Mouse (Mus musculus): ENCODE data around the gene Plpp4. TPM values are rescaled to one million over a fixed set of nuclear protein-coding genes. Genes with fewer than 3 reads are reported as not detected.

Plpp4 gene
- polyA plus RNA-seq, 1 experiment from 2014 or later = not detected

DNA sequence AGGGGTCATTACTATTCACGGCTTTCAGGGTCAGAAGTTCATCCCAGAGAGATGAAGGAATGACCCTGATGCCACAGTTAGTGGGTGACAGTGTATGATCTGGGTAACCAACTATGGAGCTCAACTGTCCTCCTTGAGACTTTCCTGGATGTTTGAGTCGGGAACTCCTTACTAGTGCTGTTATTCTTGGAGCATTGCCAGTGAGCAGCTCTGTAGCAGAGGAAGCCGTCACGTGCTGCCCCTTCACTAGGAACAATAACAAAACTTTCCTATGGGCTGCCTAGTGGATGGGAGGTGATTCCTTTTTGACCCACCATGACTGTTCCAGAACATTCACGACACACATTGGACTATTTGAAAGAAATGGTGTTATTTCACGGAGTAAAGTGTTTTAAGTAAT, 51.8 kb downstream of the Plpp4 start:
- Histone ChIP-seq H3K27ac (ENCODE audit: low read depth) (no peak overlapping the region), H3K4me1 (ENCODE audit: insufficient read depth) (no peaks in the 10 kb centered on the region), H3K27me3 (ENCODE audit: insufficient read depth, low read length) (no peaks in the 10 kb centered on the region), H3K4me3 (ENCODE audit: low read depth, low read length) (no peak overlapping the region), H3K4me2 (ENCODE audit: low read depth, low read length) (no peak overlapping the region), H3K9ac (replicated peaks) (no peak overlapping the region), H3K36me3 (replicated peaks; ENCODE audit: insufficient read depth, low read length) (no peaks in the 10 kb centered on the region), H3K9me3 (ENCODE audit: low read length) (no peaks in the 10 kb centered on the region)
- 40% methylated on average over 6 of the region's 6 CpGs for WGBS (ENCODE audit: insufficient replicate concordance)
- DNase-seq (no peak), ATAC-seq (no peak)
- no peak for TF ChIP-seq CTCF (IDR thresholded peaks at IDR 0.05; ENCODE audit: low read depth)
- no peak for TF ChIP-seq EP300 (IDR thresholded peaks at IDR 0.05; ENCODE audit: low read depth)

DNA sequence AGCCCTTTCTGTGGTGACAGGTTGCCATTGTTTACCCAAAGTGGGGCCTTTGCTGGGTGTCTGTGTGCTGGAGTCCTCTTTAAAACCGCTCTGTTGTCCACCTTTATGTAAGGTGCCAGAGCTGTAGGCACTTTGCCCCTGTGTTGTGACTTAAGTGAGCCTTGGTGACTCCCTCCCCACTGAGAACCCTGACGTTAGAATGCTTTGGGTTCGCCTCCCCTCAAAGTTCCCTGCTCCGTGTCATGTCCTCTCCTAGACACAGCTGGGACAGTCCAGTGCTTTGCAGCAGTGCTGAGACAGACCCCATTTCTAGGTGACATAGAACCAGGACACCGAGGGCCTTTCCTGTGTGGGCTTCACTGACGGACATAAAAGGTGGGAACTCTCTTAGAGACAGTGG, 55.7 kb downstream of the Plpp4 start:
- Histone ChIP-seq H3K36me3 (replicated peaks; ENCODE audit: insufficient read depth, low read length) (no peaks in the 10 kb centered on the region), H3K27ac (ENCODE audit: low read depth) (no peak overlapping the region), H3K4me1 (ENCODE audit: insufficient read depth) (no peaks in the 10 kb centered on the region), H3K4me2 (ENCODE audit: low read depth, low read length) (no peak overlapping the region), H3K27me3 (ENCODE audit: insufficient read depth, low read length) (no peaks in the 10 kb centered on the region), H3K4me3 (ENCODE audit: low read depth, low read length) (no peak overlapping the region), H3K9ac (replicated peaks) (no peak overlapping the region), H3K9me3 (ENCODE audit: low read length) (no peaks in the 10 kb centered on the region)
- TF ChIP-seq CTCF (IDR thresholded peaks at IDR 0.05; ENCODE audit: low read depth) = no peak
- TF ChIP-seq EP300 (IDR thresholded peaks at IDR 0.05; ENCODE audit: low read depth) = no peak
- no peak for DNase-seq
- no peak for ATAC-seq
- 55% methylated on average over 6 of the region's 6 CpGs for WGBS (ENCODE audit: insufficient replicate concordance)

DNA sequence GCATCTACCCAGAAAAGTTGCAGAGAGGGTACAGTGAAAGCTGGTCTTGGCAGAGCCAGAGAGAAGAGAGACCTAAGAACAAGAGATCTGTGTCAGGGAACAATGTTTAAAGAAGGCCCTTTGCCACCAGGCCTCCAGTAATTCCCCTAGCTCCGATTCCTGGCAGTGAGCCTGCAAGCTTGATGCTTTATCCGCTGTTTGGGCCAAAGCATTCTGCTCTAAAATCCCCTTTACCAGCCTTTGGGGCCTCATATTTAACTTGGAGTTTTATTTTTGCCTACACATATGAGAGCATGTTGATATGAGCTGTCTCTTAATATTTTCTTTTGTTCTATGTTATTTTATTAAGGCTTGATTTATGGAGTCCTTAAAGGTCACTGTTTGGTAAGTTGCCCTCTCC, 57.1 kb downstream of the Plpp4 start:
- Histone ChIP-seq H3K36me3 (replicated peaks; ENCODE audit: insufficient read depth, low read length) (no peaks in the 10 kb centered on the region), H3K9me3 (ENCODE audit: low read length) (no peaks in the 10 kb centered on the region), H3K27ac (ENCODE audit: low read depth) (no peak overlapping the region), H3K4me1 (ENCODE audit: insufficient read depth) (no peaks in the 10 kb centered on the region), H3K9ac (replicated peaks) (no peak overlapping the region), H3K27me3 (ENCODE audit: insufficient read depth, low read length) (no peaks in the 10 kb centered on the region), H3K4me2 (ENCODE audit: low read depth, low read length) (no peak overlapping the region), H3K4me3 (ENCODE audit: low read depth, low read length) (no peak overlapping the region)
- 66% methylated on average over 2 of the region's 2 CpGs for WGBS (ENCODE audit: insufficient replicate concordance)
- ATAC-seq (no peak), DNase-seq (no peak)
- no peak for TF ChIP-seq CTCF (IDR thresholded peaks at IDR 0.05; ENCODE audit: low read depth)
- TF ChIP-seq EP300 (IDR thresholded peaks at IDR 0.05; ENCODE audit: low read depth) = no peak

DNA sequence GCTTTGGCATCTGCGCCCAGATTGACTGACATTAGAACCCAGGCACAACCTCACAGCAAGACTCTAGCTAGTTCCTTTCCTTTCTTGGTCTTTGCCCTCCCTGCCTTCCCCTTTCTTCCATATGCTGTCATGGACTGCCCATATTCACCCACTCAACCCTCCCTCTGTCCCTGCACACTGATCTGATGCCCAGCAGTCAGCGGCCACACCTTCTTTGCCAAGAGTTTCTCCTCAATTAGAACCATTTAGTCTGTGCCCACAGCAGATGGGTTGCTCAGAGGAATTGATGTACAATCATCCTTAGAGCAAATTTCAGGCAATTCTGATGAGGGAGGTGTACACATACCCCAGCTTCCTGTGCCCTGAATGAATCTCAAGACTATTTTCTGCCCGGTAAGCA, 83.3 kb downstream of the Plpp4 start:
- H3K4me3 ChIP-seq (ENCODE audit: low read depth, low read length) = no peak overlapping the region
- H3K27me3 ChIP-seq (ENCODE audit: insufficient read depth, low read length) = no peaks in the 10 kb centered on the region
- H3K4me1 ChIP-seq (ENCODE audit: insufficient read depth) = no peaks in the 10 kb centered on the region
- H3K27ac ChIP-seq (ENCODE audit: low read depth) = no peak overlapping the region
- no peaks in the 10 kb centered on the region for H3K9me3 ChIP-seq (ENCODE audit: low read length)
- no peak overlapping the region for H3K9ac ChIP-seq (replicated peaks)
- no peak for DNase-seq
- no peak for ATAC-seq
- WGBS (ENCODE audit: insufficient replicate concordance) = 89% methylated on average over 3 of the region's 3 CpGs
- TF ChIP-seq EP300 (IDR thresholded peaks at IDR 0.05; ENCODE audit: low read depth) (no peak), CTCF (IDR thresholded peaks at IDR 0.05; ENCODE audit: low read depth) (no peak)
- H3K4me2 ChIP-seq (ENCODE audit: low read depth, low read length) = no peak overlapping the region
- H3K36me3 ChIP-seq (replicated peaks; ENCODE audit: insufficient read depth, low read length) = no peaks in the 10 kb centered on the region

DNA sequence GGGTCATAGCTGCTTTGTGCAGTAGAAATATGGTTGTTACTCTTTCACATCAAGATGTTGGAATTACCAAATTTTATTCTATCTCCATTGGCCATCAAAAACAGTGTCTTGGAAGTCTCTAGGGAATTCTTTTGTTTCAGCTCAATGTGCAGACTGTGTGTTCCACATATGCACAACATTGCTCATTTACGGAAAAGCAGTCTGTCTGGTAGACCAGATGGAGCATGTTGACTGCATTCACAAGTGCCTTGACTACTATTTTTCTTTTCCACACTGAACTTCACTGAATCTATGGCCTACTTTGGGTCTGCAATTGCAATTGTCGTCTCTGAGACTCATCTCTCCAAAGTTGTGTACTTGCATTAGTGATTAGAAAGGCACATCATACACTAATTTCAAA, 98.7 kb downstream of the Plpp4 start:
- H3K9me3 ChIP-seq (ENCODE audit: low read length) = no peaks in the 10 kb centered on the region
- no peaks in the 10 kb centered on the region for H3K36me3 ChIP-seq (replicated peaks; ENCODE audit: insufficient read depth, low read length)
- no peak overlapping the region for H3K27ac ChIP-seq (ENCODE audit: low read depth)
- ATAC-seq = no peak
- DNase-seq = no peak
- no peak overlapping the region for H3K4me3 ChIP-seq (ENCODE audit: low read depth, low read length)
- WGBS (ENCODE audit: insufficient replicate concordance) = 63% methylated on average over 2 of the region's 2 CpGs
- H3K27me3 ChIP-seq (ENCODE audit: insufficient read depth, low read length) = no peaks in the 10 kb centered on the region
- H3K4me1 ChIP-seq (ENCODE audit: insufficient read depth) = no peaks in the 10 kb centered on the region
- no peak overlapping the region for H3K9ac ChIP-seq (replicated peaks)
- TF ChIP-seq EP300 (IDR thresholded peaks at IDR 0.05; ENCODE audit: low read depth) = no peak
- TF ChIP-seq CTCF (IDR thresholded peaks at IDR 0.05; ENCODE audit: low read depth) = no peak
- H3K4me2 ChIP-seq (ENCODE audit: low read depth, low read length) = no peak overlapping the region

DNA sequence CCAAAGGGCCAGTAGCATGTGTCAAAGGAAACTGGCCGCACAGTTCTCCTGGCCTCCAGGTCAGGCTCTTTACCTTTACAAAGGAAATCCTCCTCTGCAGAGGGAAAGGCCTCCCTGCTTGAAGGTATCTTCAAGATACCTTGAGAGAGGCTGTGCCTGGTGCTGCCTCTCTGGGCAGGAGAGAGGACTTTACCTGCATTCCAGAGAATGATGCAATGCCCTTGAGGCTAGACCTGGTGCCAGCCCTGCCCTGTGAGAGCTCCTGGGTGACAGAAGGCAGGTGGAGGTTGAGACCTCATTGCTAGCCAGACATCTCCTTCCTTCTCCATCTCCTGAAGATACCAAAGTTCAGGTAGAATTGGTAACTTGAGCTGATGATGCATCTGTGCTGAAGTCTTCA, 118.5 kb downstream of the Plpp4 start:
- Histone ChIP-seq H3K36me3 (replicated peaks; ENCODE audit: insufficient read depth, low read length) (no peaks in the 10 kb centered on the region), H3K27me3 (ENCODE audit: insufficient read depth, low read length) (no peaks in the 10 kb centered on the region), H3K4me3 (ENCODE audit: low read depth, low read length) (no peak overlapping the region), H3K27ac (ENCODE audit: low read depth) (no peak overlapping the region), H3K9ac (replicated peaks) (no peak overlapping the region), H3K4me1 (ENCODE audit: insufficient read depth) (no peaks in the 10 kb centered on the region), H3K4me2 (ENCODE audit: low read depth, low read length) (no peak overlapping the region), H3K9me3 (ENCODE audit: low read length) (no peaks in the 10 kb centered on the region)
- no peak for TF ChIP-seq EP300 (IDR thresholded peaks at IDR 0.05; ENCODE audit: low read depth)
- no peak for TF ChIP-seq CTCF (IDR thresholded peaks at IDR 0.05; ENCODE audit: low read depth)
- ATAC-seq = no peak
- DNase-seq = no peak
- WGBS (ENCODE audit: insufficient replicate concordance) = 81% methylated on average over 1 of the region's 1 CpGs

DNA sequence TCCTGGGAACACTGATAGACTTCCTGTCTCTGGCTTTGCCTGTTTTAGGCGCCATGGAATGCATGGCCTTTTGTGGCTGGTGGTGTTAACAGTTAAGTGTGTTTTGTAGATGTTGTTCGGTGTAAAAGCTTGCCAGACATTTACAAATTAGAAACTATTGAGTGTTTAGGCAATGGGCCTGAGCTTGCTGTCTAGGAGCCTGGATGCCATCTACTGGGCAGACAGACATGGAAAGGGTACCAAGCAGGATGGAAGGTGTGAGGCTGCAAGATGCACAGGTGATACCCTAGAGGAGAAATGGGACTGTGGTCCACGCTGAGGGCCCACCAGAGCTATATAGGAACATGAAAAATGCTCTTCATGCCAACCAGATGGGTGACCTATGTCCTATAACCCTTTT, 128.3 kb downstream of the Plpp4 start:
- Histone ChIP-seq H3K27ac (ENCODE audit: low read depth) (no peak overlapping the region), H3K4me1 (ENCODE audit: insufficient read depth) (no peaks in the 10 kb centered on the region), H3K4me2 (ENCODE audit: low read depth, low read length) (no peak overlapping the region), H3K9me3 (ENCODE audit: low read length) (no peaks in the 10 kb centered on the region), H3K36me3 (replicated peaks; ENCODE audit: insufficient read depth, low read length) (no peaks in the 10 kb centered on the region), H3K9ac (replicated peaks) (no peak overlapping the region), H3K4me3 (ENCODE audit: low read depth, low read length) (no peak overlapping the region), H3K27me3 (ENCODE audit: insufficient read depth, low read length) (no peaks in the 10 kb centered on the region)
- no peak for DNase-seq
- ATAC-seq = no peak
- TF ChIP-seq CTCF (IDR thresholded peaks at IDR 0.05; ENCODE audit: low read depth) (no peak), EP300 (IDR thresholded peaks at IDR 0.05; ENCODE audit: low read depth) (no peak)
- WGBS (ENCODE audit: insufficient replicate concordance) = 41% methylated on average over 3 of the region's 3 CpGs
